Mouse (Mus musculus): ENCODE measurements around the gene Zfp710. TPM values are rescaled to one million over a fixed set of nuclear protein-coding genes. Genes with fewer than 3 reads are reported as not detected.
A peak's percentile ranks its signal among the peaks of the same experiment; 100 is the strongest.

The Zfp710 gene
- polyA plus RNA-seq, 1 experiment from 2014 or later = 21.6 TPM

DNA sequence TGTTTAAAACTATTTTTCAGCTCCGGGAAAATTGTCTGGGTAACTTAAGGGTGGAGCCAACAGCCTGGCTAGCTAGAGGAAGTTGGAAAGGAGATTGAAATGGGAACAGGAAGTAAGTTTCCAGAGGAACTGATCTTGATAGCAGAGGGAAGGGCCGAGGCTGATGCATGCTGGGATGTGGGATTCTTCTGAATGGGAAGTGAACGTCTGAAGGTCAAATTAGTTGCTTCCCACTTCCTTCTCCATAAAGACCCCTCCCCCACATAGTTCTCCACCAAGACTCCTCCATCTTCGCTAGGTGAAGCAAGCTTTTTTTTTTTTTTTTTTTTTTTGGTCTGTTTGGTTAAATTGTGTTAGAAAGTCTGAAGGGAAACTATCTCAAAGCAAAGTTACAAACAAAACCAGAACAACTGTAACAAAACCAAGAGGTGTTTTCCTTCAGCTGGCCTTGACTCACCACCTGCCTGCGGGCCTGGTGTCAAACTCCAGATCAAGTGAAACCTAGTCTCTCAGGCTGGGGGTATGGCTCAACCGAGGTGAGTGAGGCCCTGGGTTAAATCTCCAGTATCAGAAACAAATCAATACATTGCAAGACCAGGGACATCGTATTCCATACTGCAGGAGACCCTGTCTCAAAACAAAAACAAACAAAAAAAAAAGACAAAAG is 10.6 kb upstream of the Zfp710 start:
- Histone ChIP-seq H3K9ac (no peak overlapping the region), H3K36me3 (no peaks in the 10 kb centered on the region), H3K4me1 (no peaks in the 10 kb centered on the region), H3K4me2 (replicated peaks) (no peak overlapping the region), H3K27me3 (no peaks in the 10 kb centered on the region), H3K27ac (no peak overlapping the region), H3K9me3 (no peaks in the 10 kb centered on the region), H3K4me3 (no peak overlapping the region)
- no peak for ATAC-seq (ENCODE audit: insufficient number of reproducible peaks, insufficient read depth, low FRiP score, low TSS enrichment)
- WGBS = 68% methylated on average over 7 of the region's 7 CpGs

DNA sequence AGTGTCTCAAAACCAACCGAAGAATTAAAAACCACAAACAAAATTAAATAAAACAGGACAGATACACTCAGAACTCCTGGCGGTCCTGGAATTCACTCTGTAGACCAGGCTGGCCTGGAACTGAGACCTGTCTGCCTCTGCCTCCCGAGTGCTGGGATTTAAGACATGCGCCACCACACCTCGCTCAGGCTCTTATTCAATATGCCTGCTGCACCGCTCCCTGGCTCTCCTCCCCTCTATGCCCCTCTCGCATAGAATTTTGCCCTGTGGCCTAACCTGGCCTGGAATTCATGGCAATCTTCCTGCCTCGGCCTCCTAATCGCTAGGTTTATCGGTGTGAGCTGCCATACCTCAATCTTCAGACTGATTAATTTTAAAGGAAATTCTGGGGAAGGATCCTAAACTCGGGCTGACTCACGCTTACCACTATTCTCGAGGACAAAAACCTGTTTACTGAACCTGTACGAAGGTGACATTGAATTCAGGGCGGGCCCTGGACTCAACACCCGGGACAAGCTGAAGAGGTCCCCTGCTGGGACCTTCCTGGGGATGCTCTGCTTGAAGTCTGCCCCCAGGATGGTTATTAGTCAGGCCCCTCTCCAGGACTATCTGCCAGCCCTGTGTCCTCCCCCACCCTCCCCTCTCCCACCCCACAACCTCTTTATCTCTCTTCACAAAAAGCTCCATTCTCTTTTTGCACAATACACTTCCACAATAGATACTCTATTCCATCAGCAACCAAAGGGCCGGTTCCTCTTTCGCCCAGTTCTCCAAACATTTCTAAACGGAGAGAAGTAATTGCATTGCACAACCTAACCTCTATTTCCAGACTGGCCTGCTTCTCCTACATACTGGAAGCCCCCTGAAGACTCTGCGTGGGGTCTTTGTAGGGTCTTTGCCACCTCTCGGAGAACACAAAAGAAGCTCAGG is 9.5 kb upstream of the Zfp710 start:
- H3K27ac ChIP-seq = no peak overlapping the region
- no peak for ATAC-seq (ENCODE audit: insufficient number of reproducible peaks, insufficient read depth, low FRiP score, low TSS enrichment)
- no peaks in the 10 kb centered on the region for H3K9me3 ChIP-seq
- no peaks in the 10 kb centered on the region for H3K36me3 ChIP-seq
- WGBS = 79% methylated on average over 21 of the region's 21 CpGs
- no peak overlapping the region for H3K4me2 ChIP-seq (replicated peaks)
- no peak overlapping the region for H3K9ac ChIP-seq
- H3K27me3 ChIP-seq = no peaks in the 10 kb centered on the region
- no peak overlapping the region for H3K4me3 ChIP-seq
- no peaks in the 10 kb centered on the region for H3K4me1 ChIP-seq

DNA sequence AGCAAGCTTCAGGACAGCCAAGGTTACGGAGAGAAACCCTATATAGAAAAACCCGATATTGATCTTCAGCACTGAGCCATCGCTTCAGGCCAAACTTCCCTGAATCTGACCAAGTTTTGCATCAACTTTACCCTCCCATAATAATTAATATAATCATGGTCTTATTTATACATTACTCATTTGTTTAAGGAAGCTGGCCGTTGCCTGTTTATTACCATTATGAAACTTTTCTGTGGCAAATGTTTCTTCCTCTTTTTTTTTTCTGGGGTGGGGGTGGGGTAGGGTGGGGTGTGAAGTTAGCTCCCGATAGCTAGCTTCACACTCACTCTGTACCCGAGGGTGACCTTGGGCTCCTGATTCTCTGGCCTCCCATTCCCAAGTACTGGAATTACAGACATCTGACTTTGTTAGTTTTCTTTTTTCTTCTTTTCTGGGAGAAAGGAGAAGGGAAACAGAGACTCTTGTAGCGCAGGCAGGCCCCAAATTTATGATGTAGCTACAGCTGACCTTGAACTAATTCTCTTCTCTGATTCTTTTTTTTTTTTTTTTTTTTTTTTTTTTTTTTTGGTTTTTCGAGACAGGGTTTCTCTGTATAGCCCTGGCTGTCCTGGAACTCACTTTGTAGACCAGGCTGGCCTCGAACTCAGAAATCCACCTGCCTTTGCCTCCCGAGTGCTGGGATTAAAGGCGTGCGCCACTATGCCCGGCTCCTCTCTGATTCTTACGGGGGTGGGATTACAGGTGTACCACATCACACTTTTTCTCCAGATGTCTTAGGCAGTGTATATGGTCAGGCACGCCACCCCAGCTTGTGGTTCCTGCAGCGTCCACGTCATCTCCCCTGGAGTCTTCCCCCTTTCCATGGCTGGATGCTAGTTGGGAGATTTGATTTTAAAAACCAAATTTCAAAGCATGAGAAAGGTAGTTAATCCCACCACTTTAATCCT is 5.8 kb upstream of the Zfp710 start:
- Histone ChIP-seq H3K4me2 (replicated peaks) (no peak overlapping the region), H3K9me3 (no peaks in the 10 kb centered on the region), H3K9ac (no peak overlapping the region), H3K4me1 (0 out of 2 replicates have a peak, but pooled peaks cover 2% of the 10 kb centered on the region), H3K27me3 (no peaks in the 10 kb centered on the region), H3K4me3 (no peak overlapping the region), H3K27ac (no peak overlapping the region), H3K36me3 (no peaks in the 10 kb centered on the region)
- WGBS = 84% methylated on average over 16 of the region's 17 CpGs
- ATAC-seq (ENCODE audit: insufficient number of reproducible peaks, insufficient read depth, low FRiP score, low TSS enrichment) = no peak

DNA sequence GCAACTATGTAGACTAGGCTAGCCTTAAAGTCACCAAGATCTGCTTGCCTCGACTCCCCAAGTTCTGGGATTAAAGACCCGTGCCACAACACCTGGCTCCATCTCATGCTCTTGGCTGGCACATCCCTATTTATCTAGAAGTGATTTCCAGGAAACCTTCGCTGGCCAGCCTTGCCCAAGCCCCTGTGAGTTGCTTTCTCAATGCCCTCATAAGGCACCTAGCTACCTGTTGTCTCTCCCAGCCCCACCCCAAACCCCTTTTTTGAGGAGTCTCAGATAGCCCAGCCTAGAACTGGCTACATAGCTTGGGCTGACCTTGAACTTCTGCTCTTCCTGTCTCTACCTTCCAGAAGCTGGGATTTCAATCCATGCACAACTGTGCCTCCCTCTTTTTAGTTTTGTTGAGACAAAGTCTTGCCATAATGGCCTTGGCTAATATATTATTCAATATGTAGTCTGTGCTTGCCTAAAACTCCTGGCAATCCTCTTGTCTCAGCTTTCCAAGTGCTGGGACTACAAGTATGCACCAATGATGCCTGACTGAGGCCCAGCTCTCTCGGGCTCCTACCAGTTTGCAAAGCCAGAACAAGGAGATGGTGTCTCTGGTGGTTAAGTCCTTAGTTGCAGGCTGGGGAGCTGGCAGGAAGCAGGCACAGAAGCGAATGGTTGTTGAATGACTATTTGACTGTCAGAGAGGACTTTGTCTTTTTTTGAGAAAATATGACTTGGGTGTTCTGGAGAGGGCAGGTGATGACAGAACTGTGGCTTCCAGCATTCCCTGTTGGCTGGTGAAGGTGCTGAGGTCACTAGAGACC is 786 bp upstream of the Zfp710 start:
- Histone ChIP-seq H3K4me2 (replicated peaks) (peak overlapping the region; percentile 94), H3K27me3 (no peaks in the 10 kb centered on the region), H3K4me3 (peak overlapping the region; percentile 68), H3K9me3 (no peaks in the 10 kb centered on the region), H3K9ac (no peak overlapping the region), H3K36me3 (no peaks in the 10 kb centered on the region), H3K27ac (peak overlapping the region; percentile 95; the same call in 1 of the 2 replicates), H3K4me1 (peaks cover 25% of the 10 kb centered on the region)
- no peak for ATAC-seq (ENCODE audit: insufficient number of reproducible peaks, insufficient read depth, low FRiP score, low TSS enrichment)
- 72% methylated on average over 5 of the region's 5 CpGs for WGBS

DNA sequence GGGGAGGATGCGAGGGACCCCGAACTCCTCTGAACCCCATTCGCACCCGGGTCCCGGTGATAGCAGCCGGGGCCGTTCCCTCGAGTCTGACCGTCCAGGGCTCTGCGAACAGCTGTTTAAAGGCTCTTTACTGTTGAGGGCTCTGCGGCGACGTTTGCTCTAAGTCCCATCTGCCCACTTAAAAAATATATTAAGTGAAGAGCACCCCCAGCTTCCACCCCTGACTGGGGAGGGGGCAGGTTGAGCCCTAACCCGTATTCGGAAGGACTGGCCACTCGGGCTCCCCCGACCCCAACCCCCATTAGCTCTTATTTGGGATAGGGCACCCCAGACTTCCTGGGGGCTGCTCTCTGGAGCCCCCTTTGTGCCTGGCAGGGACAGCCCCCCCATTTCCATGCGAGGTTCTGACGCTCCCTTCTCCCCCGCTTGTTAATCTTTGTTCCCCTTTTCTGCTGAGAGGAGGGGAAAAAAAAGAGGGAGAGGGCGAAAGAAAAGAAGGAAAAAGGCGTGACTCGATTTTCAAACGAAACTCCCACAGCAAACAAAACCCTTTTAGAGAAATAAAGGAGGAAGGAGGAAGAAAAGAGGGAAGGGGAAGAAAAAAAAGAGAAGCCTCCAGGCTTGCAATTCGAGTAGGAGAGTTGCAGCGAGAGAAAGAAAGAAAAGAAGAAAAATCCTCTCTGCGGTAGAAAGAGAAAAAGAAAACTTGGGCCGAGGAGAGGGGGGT is 940 bp downstream of the Zfp710 start:
- ATAC-seq (ENCODE audit: insufficient number of reproducible peaks, insufficient read depth, low FRiP score, low TSS enrichment) = no peak; the same call in 1 of the 2 replicates
- peak overlapping the region; percentile 76 for H3K9ac ChIP-seq
- 0% methylated on average over 28 of the region's 28 CpGs for WGBS

DNA sequence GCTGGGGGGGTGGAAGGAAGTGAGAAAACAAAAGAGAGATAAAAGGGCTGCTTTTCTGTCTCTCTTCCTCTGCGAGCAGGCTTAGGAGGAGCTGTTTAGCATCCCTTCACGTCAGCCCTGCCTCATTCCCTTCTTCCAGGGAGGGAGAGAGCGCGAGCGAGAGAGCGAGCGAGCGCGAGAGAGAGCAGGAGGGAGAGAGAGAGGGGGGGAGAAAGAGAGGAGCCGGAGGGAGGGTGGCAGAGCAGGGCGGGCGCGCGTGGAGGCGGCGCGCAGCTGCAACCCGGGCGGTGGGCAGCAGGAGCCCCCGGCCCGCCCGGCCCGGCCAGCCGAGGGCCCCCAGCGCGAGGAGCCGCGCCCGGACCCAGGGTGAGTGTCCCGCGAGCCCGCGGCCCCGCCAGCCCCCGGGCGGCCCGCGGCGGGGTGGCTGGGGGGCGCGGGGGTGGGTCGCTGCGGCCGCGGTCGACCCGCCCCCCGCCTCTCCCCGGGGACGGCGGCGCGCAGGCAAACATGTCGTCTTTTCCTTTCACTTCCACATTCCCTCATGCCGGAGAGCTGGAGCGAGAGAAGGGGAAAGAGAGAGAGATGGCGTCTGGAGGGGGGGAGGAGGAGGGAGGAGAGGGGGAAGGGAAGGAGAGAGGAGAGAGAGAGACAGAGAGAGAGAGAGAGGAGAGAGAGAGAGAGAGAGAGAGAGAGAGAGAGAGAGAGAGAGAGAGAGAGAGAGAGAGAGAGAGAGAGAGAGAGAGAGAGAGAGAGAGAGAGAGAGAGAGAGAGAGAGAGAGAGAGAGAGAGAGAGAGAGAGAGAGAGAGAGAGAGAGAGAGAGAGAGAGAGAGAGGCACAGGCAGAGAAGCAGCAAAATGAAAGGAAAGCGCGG is 1.7 kb downstream of the Zfp710 start:
- ATAC-seq (ENCODE audit: insufficient number of reproducible peaks, insufficient read depth, low FRiP score, low TSS enrichment) = peak; percentile 32
- H3K4me1 ChIP-seq = peaks cover 29% of the 10 kb centered on the region

More for the DNA sequence above, 940 bp downstream of the Zfp710 start:
- H3K9me3 ChIP-seq = no peaks in the 10 kb centered on the region
- H3K4me1 ChIP-seq = peaks cover 25% of the 10 kb centered on the region
- peak overlapping the region; percentile 94 for H3K4me2 ChIP-seq (replicated peaks)
- no peaks in the 10 kb centered on the region for H3K36me3 ChIP-seq
- no peaks in the 10 kb centered on the region for H3K27me3 ChIP-seq
- peak overlapping the region; percentile 95 for H3K27ac ChIP-seq
- peak overlapping the region; percentile 68 for H3K4me3 ChIP-seq

DNA sequence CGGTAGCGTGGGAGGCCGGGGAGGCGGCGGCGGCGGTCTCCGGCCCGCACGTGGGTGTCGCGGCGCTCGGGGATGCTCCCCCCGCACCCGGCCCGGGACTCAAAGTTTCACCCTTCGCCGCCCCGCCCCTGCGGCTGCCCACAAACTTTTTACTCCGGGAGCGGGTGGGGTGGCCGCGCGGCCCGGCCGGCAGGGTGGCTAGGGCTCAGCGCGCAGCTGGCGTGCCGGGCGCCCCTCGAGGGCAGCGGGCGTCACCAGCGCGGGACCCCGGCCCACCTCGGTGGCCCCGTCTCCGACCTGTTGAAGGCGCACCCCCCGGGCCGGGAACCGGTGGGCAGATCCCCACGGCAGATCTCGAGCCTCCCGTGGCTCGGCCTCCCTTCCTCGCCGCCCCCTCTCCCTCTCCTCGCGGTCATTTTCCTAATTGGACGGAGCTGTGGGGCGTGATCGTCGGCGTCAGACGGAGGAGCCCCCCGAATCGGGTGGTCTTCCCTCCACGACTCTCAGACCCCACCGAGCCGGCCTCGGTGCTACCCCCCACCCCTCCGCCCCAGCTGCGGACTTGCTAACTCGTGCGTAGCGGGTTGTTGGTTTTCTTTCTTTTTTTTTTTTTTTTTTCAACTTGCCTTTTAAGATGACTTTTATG is 2.5 kb downstream of the Zfp710 start:
- Histone ChIP-seq H3K4me2 (replicated peaks) (peak overlapping the region; percentile 94), H3K9ac (peak overlapping the region; percentile 76), H3K9me3 (no peaks in the 10 kb centered on the region), H3K27me3 (no peaks in the 10 kb centered on the region), H3K4me1 (peaks cover 36% of the 10 kb centered on the region), H3K36me3 (no peaks in the 10 kb centered on the region), H3K4me3 (peak overlapping the region; percentile 68), H3K27ac (peak overlapping the region; percentile 95)
- no peak for ATAC-seq (ENCODE audit: insufficient number of reproducible peaks, insufficient read depth, low FRiP score, low TSS enrichment)
- WGBS = under 1% methylated on average over 58 of the region's 71 CpGs

More for the DNA sequence above, 1.7 kb downstream of the Zfp710 start:
- H3K27ac ChIP-seq = peak overlapping the region; percentile 95
- no peaks in the 10 kb centered on the region for H3K27me3 ChIP-seq
- H3K9ac ChIP-seq = peak overlapping the region; percentile 76
- peak overlapping the region; percentile 68 for H3K4me3 ChIP-seq
- H3K36me3 ChIP-seq = no peaks in the 10 kb centered on the region
- H3K9me3 ChIP-seq = no peaks in the 10 kb centered on the region
- peak overlapping the region; percentile 94 for H3K4me2 ChIP-seq (replicated peaks)
- under 1% methylated on average over 39 of the region's 59 CpGs for WGBS

DNA sequence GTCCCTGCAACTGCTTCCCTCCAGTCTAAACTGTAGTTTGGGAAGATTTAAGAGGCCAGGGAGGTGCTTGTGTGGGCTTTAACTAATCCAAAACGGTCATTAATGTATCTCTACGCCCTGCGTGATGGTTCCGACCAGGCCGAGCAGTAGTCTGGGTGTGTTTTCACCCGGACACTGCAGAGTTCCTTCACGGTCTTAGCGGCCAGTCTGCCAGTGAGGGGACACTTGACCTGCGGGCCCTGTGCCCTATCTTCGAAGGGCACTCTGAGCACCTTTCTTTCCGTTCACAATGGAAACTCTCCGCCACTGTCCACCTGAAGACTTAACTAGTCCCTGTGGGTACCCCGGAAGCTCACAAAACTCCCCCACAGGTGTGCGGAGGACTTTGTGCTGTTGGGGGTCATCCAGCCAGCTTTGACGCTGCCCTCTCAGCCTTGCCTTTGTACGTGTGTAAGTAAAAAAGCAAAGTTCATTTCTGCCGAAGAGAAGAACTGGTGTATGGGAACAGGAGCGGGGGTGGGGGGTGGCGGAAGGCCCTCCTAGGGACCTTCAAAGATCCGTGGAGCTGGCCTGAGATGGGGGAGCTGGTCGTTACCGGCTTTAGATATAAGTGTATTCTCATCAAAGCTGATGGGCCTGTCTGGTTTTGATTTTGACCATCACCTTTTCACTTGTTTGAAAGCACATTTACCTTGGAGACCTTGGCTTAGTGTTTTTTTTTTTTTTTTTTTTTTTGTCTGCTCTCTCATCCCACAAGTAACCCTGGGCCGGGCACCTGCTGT is 3.2 kb downstream of the Zfp710 start:
- Histone ChIP-seq H3K4me2 (replicated peaks) (peak overlapping the region; percentile 94), H3K4me3 (peak overlapping the region; percentile 68), H3K36me3 (no peaks in the 10 kb centered on the region), H3K4me1 (peaks cover 43% of the 10 kb centered on the region), H3K9ac (peak overlapping the region; percentile 76), H3K9me3 (no peaks in the 10 kb centered on the region), H3K27me3 (no peaks in the 10 kb centered on the region), H3K27ac (peak overlapping the region; percentile 95)
- ATAC-seq (ENCODE audit: insufficient number of reproducible peaks, insufficient read depth, low FRiP score, low TSS enrichment) = no peak
- WGBS = 7% methylated on average over 23 of the region's 23 CpGs

DNA sequence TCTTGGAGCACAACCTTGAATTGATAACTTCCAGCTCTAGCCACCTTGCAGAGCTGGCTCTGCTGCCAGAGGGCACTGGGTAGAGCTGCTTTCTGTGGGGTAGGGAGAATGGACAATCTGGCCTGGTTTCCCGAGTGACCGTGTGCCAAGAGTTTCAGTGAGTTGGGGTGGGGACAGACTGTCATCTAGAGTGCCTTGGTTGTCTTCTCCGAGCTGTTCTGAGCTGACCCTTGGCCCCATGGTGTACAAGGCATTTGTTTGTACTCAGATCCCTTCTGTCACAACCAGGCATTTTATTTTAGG is 3.8 kb downstream of the Zfp710 start:
- Histone ChIP-seq H3K27ac (0 out of 2 replicates have a peak overlapping the region, but pooled peaks have one; percentile 11), H3K9me3 (no peaks in the 10 kb centered on the region), H3K4me2 (replicated peaks) (peak overlapping the region; percentile 94), H3K4me1 (peaks cover 48% of the 10 kb centered on the region), H3K4me3 (peak overlapping the region; percentile 68), H3K27me3 (no peaks in the 10 kb centered on the region), H3K9ac (no peak overlapping the region), H3K36me3 (no peaks in the 10 kb centered on the region)
- WGBS = 37% methylated on average over 3 of the region's 3 CpGs
- ATAC-seq (ENCODE audit: insufficient number of reproducible peaks, insufficient read depth, low FRiP score, low TSS enrichment) = no peak
